Mouse (Mus musculus) liver (tissue): ENCODE results near the gene Gpr35.

Experiments used
- DNase-seq: peaks from one replicate; pipeline ENCODE4 v3.0.0-alpha.2; 2020; ENCODE audit warnings: mixed read lengths

Gpr35 gene

DNA sequence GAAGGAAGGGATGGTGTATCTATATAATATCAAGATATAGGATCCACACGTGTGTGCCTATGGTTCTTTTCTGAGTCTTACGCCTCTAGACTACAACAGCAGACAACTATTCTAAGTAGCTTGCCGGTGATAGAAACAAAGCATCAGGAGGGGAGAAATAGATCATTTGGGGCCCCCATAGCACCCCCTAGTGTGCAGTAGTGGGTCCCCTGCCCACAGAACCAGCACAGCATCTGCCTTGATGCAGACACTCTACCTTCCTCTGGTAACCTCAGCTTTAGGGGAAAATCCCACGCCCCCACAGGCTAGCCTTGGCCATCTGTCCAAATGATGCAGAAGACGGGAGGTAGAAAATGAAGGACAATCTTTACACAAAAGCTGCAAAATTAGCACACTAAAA, 34.3 kb downstream of the Gpr35 start:
- no peak for DNase-seq

DNA sequence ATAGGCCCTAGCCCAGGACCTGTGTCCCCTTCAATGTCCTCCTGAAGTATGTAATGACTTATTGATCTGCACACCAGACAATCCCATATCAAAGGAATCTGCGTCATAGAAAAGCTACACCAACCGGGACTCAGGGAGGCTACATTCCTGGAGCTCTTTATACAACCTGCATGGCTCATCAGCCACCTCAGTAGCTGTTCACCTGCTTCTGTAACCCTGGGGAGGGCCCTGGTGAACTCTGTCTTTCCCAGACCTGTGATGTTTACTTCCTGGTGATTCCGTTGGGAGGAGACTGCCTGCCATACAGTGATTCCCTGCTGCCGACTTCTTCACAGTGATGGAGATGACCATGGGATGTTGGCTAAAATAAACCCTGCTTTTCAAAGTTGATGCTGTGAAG, 38.2 kb downstream of the Gpr35 start:
- DNase-seq, result no peak

DNA sequence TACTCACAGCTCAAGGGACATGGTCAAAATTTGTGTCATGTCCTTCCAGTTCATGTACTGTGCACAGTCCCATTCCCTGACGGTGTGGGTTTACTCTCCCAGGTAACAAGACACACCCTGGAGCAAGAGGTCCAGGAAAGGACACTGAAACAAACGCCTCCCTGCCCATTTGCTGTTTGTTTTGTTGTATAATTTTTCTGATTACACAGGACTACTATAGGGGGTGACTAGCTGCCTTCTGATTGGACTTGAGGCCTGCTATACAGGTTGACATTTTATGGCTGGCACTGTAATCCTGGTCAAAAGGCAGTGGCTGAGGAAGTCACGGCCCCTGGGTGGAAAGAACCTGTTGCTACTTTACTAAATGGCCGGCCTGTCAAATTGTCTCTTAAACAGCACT, 39.2 kb downstream of the Gpr35 start:
- DNase-seq, result no peak

DNA sequence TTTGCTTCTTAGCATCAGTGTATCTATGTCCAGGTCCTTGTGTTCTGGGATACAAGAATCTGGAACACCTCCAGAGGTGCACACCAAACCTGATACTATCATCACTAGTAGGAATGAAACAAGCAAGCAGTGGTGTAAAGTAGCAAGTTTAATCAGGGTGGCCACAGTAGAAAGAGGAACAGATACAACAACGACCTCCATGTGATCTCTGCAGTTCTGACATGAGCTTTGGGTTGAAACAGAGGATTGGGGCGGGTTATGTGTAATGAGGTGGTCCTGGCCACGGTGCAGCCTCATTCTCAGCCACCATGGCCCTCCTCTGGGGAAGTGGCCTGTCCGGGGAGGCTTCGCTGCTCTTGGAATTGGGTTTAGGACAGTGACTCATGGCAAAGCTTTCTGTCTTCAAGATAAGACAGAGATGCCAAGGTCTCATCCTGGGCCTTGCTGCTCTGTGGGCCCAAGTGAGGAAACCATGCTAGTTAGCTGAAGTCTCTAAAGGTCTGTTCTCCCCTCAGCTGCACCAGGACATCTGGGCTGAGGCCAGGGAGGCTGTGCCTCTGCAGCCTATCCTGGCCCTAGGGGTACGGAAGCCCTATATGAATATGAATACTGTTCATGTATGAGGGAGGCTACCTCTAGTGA, 41.7 kb downstream of the Gpr35 start:
- DNase-seq, result no peak

DNA sequence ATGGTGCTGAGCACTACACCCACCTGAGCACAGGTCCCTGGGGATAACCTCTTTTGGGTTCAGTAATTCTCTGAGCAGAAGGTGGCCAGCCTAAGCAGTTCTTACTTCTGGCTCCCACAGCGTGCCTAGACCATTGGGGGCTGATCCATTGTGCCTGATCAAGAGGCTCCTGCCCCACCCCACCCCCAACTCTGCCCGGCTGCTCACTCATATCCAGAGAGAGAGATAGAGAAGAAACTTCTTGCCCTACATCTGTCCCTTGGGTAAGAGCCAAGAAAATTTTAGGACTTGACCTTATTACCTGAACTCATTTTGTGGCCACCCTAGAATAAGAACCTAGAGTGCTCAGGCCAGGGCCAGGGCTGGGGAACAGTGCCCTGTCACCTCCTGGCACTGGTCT, 42.2 kb downstream of the Gpr35 start:
- no peak for DNase-seq

DNA sequence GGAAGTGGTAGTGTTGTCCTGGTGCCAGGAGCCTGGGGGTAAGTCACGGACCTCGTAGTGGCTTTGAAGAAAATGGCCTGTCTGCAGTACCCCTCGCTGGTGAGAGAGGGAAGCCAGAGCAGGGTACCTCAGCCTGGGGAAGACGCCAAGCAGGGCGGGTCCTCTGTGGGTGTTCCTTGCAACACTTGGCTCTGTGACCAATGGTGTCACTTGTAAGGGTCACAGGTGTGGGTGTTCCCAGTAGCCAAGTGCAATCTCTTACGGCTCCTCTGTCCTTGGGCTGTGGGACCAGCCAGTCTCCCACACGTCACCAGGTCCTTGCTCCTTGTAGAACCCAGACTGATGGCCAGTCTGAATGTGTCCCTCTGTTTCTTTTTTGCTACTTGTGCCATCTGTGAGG, 55.4 kb downstream of the Gpr35 start, which contains the start of gene Aqp12:
Aqp12 (plus strand) TSS at position 274 of the 400 bp plus-strand sequence.
- no peak for DNase-seq

DNA sequence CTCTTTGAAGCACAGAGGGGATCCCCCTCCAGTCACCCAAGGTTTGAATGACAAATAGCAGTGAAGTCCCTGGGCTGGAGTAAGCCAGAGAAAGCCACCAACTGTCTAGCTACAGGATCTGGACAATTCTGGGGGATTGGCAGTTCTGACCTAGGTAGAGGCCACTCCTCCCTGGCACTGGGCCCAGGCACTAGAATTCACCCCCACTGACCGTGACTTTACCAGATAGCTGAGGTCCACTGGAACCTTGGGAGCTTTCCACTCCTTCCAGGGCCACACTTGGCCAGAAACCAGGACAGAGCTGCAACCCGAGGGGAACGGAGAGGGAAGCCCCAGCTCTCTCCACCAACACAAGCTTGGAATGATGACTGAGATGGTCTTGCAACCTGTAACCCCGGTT, 58.5 kb downstream of the Gpr35 start:
- no peak for DNase-seq

DNA sequence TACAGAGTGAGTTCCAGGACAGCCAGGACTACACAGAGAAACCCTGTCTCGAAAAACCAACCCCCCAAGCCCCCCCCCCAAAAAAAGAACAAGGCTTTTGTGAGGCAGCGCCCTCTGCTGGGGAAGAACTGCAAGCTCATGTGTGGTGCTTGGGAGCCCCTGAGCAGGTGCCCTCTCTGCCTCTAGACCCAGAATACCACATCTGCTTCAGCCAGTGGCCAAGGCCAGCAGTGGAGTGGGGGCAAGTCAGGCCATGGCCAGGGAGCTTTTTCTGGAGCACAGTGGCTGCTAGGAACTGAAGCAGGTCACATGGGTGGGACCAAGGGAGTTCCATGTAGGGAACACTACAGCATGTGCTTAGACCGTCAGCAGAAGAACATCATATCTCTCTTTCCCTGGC, 60.1 kb downstream of the Gpr35 start:
- DNase-seq, result peak; percentile 29

DNA sequence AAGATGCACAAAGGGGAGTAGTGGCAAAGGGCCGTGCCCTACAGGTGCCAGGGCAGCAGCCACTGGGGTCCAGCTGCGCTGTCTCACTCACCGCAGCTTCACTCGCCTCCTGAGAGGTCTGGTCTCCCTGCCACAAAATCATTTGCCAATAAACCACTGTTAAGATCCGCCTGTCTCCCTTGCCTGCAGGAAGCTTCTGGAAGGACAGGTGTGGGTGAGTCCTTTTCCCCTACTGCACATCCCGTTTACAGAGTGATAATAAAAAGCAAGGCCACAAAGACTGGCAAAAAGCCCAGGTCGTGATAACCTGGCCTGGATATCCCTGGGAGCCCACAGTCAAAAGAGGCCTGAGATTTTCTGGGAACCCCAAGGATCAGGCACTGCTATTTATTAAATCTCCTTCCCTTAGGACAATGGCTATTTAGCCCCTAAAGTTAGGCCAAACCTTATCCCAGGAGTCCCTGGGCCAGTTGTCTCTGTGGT, 61.5 kb downstream of the Gpr35 start:
- no peak for DNase-seq

DNA sequence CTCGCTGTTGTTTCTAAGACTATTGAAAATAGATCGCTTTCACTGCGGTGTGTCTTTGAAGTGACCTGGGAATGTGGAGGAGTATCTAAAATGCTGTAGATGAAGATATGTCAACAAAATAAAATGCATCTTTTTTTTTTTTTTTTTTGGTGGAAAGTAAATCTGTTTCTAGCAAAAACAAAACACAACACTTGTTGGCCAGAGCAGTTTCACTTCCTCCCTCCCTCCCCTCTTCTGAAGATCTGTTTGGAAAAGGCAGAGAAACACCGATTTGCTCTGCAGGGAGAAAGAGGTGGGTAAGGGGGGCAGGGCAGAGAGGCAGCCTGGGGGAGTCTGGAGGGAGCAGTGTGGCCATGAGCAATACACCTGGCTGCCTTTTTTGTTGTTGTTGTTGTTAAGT, 62.7 kb downstream of the Gpr35 start:
- DNase-seq, result no peak

DNA sequence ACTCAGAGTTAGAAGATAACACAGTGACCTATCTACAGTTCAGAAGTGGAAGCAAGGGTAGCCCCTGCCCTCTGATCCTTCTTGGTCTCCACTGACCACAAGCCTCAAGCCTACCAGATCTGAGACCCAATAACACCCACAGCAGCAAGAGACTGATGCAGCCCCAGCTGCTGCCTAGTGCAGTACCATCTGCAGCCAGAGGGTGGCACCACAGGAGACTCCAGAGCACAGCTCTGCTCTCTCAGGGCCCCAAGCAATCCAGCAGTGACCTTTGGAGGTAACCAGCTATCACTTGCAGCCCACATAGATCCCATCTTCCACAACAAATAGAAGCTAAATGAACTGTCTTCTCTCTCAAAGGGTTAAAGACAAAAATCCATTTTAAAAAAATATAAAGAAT, 63.8 kb downstream of the Gpr35 start:
- peak; percentile 79 for DNase-seq

DNA sequence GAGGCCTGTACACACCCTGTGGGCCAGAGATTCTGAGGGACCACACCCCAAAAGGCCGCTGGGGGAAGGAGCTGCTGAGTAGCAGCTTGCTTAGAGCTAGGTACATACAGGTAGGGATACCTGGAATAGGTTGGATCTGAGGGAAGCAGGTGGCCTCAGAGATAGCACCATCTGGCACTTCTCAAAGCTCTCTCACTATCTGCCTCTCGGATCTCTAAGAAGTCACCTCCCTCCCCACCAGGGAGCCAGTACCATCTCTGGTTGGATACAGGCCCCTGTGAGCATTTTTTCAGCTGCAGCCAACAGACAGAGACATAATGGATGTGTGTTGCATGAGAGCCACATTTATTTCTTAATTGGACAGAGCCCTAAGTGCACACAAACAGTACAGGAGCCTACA, 64.5 kb downstream of the Gpr35 start:
- DNase-seq, result no peak

DNA sequence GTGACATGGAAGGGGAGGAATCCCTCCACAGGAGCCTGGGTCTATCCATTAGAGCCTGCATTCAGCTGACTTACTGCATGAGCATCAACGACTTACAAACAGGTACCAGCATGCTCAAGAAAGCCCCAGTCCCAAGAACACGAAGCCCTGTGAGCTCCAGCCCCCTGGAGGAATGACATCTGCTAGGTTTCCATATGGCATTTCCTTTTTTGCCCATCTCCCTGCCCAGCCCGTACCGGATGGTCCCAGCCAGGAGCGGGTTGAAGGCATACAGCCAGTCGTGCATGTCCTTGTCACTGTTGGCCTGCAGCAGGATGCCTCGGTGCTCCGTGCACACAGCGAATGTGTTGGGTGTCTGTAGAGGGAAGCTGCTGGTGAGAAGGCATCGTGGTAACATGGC, 68.1 kb downstream of the Gpr35 start:
- no peak for DNase-seq

DNA sequence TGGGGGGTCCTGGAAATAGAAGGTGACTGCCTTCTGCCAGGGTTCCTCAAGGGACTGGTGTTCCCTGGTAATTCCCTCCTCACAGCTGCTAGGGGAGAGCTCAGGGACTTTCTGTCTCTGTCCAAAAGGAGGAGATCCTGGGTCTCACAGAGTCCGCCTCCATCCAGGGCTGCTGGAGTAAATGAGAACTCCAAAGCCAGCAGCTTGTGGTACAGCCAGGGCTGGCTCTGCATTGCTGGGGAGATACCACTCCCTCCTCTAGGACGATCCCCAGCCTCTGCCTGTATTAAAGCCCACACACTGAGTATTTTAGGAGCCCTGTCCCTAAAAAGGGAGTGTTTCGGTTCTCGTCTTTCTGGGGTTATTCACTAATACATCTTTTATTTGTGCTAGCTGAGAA, 69.9 kb downstream of the Gpr35 start:
- no peak for DNase-seq

DNA sequence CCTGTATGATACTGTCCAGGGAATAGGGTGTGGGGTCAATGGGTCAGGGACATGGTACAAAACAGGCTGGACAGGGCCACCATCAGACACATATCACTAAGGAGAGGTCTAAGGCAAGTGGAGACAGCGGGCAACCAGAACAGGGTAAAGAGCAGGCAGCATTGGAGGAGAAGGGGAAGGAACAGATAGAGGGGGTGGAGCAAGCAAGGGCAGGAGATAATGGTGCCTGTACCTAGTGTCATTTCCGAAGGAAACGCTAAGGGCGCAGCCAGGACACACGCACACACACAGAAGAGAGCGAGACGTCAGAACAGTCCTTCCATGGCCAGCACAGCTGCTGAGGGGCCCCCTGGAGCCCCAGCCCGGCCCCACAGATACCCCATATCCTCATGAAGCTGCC, 75.9 kb downstream of the Gpr35 start:
- peak; percentile 12 for DNase-seq

DNA sequence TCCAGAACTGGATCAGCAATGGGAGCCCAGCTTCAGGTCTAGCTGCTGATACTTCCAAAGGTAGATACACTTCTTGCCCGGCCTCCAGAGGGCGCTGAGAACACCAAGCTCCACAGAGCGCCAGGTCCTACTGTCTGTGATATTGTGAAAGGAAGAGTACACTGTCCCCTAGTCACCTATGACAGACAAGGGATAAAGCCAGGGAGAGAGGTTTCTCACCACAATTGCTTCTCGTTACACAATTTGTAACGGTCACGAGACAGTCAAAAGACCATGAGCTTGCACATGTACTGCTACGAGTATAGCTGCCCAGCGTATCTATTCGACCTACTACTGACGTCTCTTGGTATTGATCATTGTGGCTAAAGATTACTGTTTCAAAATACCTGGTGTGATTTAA, 78.7 kb downstream of the Gpr35 start:
- DNase-seq, result no peak

DNA sequence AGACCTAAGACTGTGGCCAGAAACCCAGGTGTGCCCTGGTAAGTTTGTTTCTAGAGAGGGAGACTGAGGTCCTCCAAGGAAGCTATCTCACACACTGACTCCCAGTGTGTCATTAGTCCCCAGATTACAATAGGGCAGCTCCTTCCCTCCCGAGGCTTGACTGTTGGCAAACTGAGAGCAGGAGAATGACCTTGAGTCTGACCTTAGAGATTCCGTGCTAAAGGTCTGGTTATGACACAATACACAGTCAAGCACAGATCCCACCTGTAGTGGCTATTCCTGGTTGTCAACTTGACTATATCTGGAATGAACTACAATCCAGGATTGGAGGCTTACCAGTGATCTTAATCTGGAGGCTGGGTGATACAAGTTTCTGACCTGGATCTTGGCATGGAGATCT, 79.4 kb downstream of the Gpr35 start:
- no peak for DNase-seq

DNA sequence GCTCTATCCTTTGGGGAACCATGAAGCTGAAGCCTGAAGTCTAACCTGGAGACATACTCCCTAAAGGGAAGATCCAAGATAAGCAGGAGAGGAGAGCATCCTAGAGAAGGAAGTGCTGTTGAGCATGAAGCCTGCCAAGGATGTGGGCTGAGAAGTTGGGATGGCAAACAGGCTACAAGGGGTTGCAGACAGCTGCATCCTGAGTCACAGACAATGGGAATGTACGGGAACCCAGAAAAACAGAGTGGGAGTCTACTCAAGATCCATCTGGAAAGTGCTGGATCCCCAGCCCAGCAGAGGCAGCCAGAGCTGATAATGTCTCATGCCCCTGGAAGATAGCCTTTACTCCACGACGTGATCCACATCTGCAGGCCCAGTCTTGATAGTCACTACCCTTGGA, 80.5 kb downstream of the Gpr35 start:
- DNase-seq, result no peak

DNA sequence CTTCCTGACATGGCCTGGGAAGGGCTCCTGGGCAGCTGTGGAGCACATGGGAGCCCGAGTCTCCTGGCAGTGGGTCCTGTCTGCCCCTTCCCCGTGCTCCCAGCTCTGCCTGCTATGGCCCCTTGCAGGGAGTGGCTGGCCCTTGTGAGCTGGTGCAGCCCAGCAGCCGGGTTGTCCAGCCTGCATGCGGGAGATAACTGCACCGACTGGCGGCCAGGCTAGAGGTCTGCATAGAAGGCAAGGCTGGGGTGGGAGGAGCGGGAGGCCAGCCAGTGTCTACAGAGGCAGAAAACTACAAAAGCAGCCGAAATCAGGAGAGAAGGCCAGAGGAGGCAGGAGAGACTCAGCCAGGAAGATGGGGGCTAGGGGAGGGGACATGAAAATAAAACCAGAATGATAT, 83.3 kb downstream of the Gpr35 start:
- DNase-seq, result peak; percentile 85

DNA sequence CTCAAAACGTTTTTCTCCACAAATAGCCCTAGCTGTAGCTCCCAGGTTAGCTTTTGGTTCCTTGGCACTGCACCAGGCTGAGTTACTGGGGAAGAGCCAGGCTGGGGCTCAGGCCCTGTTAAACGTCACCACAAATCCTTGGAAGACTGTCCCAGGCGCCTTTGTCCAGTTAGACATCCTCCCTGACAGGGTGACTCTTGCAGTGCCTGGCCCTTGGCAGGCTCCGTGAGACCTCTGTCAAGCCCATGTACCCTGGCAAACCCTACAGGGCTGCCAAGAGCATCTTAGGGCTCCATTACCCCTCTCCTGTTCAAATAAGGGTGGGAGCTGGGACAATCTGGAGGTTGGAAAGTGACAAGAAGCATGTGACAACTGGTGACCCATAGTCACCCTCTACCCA, 85.3 kb downstream of the Gpr35 start:
- no peak for DNase-seq
